In the genomic region with DNA sequence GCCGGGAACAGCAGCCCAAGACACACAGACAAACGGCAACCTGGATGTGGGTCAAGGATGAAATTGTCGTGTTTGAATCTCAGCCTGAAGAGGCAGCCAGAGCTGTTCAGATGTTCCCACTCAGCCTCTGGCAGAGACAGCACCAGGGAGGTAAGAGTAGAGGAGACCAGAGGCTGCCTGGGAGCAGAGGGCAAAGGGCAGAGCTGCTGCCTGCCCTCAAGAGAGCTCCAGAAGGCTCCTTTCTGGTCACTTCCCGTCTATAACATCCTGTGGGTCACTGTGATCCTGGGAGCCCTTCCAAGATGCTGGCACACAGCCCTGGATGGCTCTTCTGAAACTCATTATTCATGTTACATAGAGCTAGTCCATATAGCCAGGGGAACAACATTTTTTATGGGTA, we compare ENCODE assay signal across 9 mouse cellular contexts.
DNase-seq lines count a peak whose midpoint lies in the region; ATAC-seq lines count a peak whose summit lies in the region.
"Had no signal": no experiment of that assay in that cellular context is flagged by ENCODE, and none has a peak within 500 bp of the region (broad histone marks: within the 10 kb centered on the region; RNA-seq: fewer than 3 reads in every experiment).

No protein-coding gene starts in this region.

- 0 out of 2 replicates have a peak, but pooled peaks have one; percentile 12 for ATAC-seq in erythroid progenitor cell, adult 5-6 weeks (replicated peaks; ENCODE audit: low FRiP score, poor library complexity, severe bottlenecking)

- intact Hi-C loops in gastrocnemius, postnatal 14 days (cut with DNase I; ENCODE audit: low total_unique reads), result no loop called here
- intact Hi-C loops in left cerebral cortex, postnatal 36 days (cut with DNase I), result no loop called here

- peak; percentile 20 for DNase-seq in gastrocnemius, postnatal 25 days
- DNase-seq in gastrocnemius, postnatal 14 days, result no peak
- DNase-seq in NIH3T3 (ENCODE audit: low read depth), result peak; percentile 86
- DNase-seq in kidney, postnatal 25 days, result peak; percentile 49 to 65
- DNase-seq in spleen, adult 12 weeks (ENCODE audit: low spot score), result no peak
- no peak for DNase-seq in layer of hippocampus, adult 9-11 months
- DNase-seq in left cerebral cortex, postnatal 36 days (ENCODE audit: low spot score in 2 of 2), result no peak
- DNase-seq: retina, postnatal 1 day had no signal

Comparison
In these comparisons a context has a peak if more than half of its experiments do, and no peak if none do; other contexts are left out.
1. DNase-seq: peak in gastrocnemius, postnatal 25 days (single experiment), NIH3T3 (single experiment) and kidney, postnatal 25 days (2 of 2); none in gastrocnemius, postnatal 14 days (single experiment), spleen, adult 12 weeks (single experiment), layer of hippocampus, adult 9-11 months (single experiment) and left cerebral cortex, postnatal 36 days (0 of 2).